Mouse (Mus musculus) heart, postnatal 0 days (tissue): ENCODE measurements around the gene Ric1.

Source experiments
- CTCF ChIP-seq: IDR thresholded peaks from 2 replicates; pipeline ENCODE4 v1.5.1; 2016; ENCODE audit warnings: antibody characterized with exemption, control low read depth, low read depth
- EP300 ChIP-seq: IDR thresholded peaks from 2 replicates; pipeline ENCODE4 v1.6.1; 2016; ENCODE audit warnings: antibody characterized with exemption, low read depth

DNA sequence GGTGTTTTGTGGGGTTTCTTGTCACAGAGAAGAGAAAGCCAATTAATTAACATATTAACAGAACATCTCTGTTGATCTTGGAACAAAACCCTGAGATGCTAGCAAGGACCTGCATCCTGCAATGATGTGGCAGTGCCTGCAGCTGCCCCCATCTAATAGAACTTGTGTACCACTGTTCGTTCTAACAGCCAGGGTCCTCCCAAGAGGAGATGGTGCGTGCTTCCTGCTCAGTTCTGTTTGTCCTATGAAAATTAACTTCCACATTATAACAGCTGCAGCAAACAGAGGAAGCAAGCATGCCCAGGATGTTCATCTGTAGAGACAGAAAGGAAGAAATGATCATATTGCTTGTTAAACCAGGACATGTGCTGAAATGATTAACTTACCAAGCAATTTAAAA, 37.5 kb upstream of the Ric1 start:
- TF ChIP-seq CTCF (no peak), EP300 (no peak)
